Mouse (Mus musculus) lung, postnatal 0 days (tissue): ENCODE results near the gene Gna14.

ENCODE experiments used
- CTCF ChIP-seq: IDR thresholded peaks from 2 replicates; pipeline ENCODE4 v1.5.1; 2016; ENCODE audit warnings: antibody characterized with exemption, mild to moderate bottlenecking
- EP300 ChIP-seq: IDR thresholded peaks from 2 replicates; pipeline ENCODE4 v1.6.1; 2016; ENCODE audit warnings: antibody characterized with exemption, mild to moderate bottlenecking, control low read depth

DNA sequence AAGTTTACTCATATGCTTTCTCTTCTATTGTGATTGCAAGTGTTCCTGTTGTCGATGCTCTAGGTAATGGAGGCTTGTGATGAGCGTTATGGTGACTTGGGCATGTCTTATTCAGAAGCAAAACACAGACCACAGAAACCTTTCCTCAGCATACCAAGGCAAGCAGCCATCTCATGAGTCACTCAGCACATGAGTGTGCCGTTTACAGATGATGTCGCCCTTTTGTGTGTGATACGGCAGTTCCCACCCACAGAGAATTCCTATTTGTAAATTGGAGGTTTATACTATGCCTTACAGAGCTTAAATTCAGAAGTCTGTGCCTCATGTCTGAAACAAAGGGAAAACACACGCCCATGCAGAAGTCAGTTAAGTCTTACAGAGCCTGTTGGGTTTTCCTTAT, 49.0 kb upstream of the Gna14 start:
- TF ChIP-seq CTCF (no peak), EP300 (0 out of 2 replicates have a peak, but pooled peaks have one; percentile 17)
